ENCODE assay signal across 8 mouse cellular contexts in genomic region chr8:70700555-70700922, GRCm38 (mm10). TPM values are rescaled to one million over a fixed set of nuclear protein-coding genes. Genes with fewer than 3 reads are reported as not detected.
DNase-seq lines count a peak whose midpoint lies in the region; ATAC-seq and TF ChIP-seq lines count a peak whose summit lies in the region.

No protein-coding gene starts in this region.

- H3K27me3 ChIP-seq in embryonic facial prominence, embryonic 14.5 days (replicated peaks; ENCODE audit: control insufficient read depth, insufficient read depth, low read length): no peaks in the 10 kb centered on the region
- no peaks in the 10 kb centered on the region for H3K27me3 ChIP-seq in limb, embryonic 13.5 days
- H3K27me3 ChIP-seq in midbrain, embryonic 15.5 days (replicated peaks): no peaks in the 10 kb centered on the region
- H3K27me3 ChIP-seq in spleen, adult 2 months (ENCODE audit: control insufficient read depth, insufficient read depth, low read length): no peaks in the 10 kb centered on the region

- peak overlapping the region; percentile 96 for H3K4me3 ChIP-seq in embryonic facial prominence, embryonic 14.5 days (ENCODE audit: low read depth, low read length)
- H3K4me3 ChIP-seq in limb, embryonic 13.5 days: peak overlapping the region; percentile 97
- H3K4me3 ChIP-seq in midbrain, embryonic 15.5 days: peak overlapping the region; percentile 92
- peak overlapping the region; percentile 87 for H3K4me3 ChIP-seq in spleen, adult 2 months (ENCODE audit: extremely low read depth, insufficient read depth, insufficient read length)

- TF ChIP-seq CTCF in spleen, adult 2 months (IDR thresholded peaks at IDR 0.05; ENCODE audit: extremely low read depth, insufficient read depth, insufficient read length, insufficient replicate concordance): peak; percentile 91

- no peak; the same call in 1 of the 2 replicates for TF ChIP-seq POLR2A in spleen, adult 2 months (IDR thresholded peaks at IDR 0.05; ENCODE audit: low read depth, low read length)

- no peak for ATAC-seq in cerebellum, adult (ENCODE audit: insufficient number of reproducible peaks, low FRiP score, low TSS enrichment)
- peak; percentile 7 for ATAC-seq in embryonic facial prominence, embryonic 14.5 days (ENCODE audit: low read depth)
- no peak for ATAC-seq in limb, embryonic 13.5 days (ENCODE audit: low FRiP score, low read depth)
- ATAC-seq in midbrain, embryonic 15.5 days (replicated peaks): peak; percentile 38

- H3K4me1 ChIP-seq in embryonic facial prominence, embryonic 14.5 days (ENCODE audit: control insufficient read depth, insufficient read depth, low read length): peaks cover 34% of the 10 kb centered on the region
- H3K4me1 ChIP-seq in limb, embryonic 13.5 days: peaks cover 49% of the 10 kb centered on the region
- peaks cover 58% of the 10 kb centered on the region for H3K4me1 ChIP-seq in midbrain, embryonic 15.5 days
- H3K4me1 ChIP-seq in spleen, adult 2 months (ENCODE audit: control insufficient read depth, insufficient read depth, insufficient read length): peaks cover 31% of the 10 kb centered on the region

- peak overlapping the region; percentile 61 for H3K4me2 ChIP-seq in embryonic facial prominence, embryonic 14.5 days (ENCODE audit: low read depth, low read length)
- peak overlapping the region; percentile 75 for H3K4me2 ChIP-seq in limb, embryonic 13.5 days (replicated peaks)
- peak overlapping the region; percentile 64 for H3K4me2 ChIP-seq in midbrain, embryonic 15.5 days

- no peaks in the 10 kb centered on the region for H3K9me3 ChIP-seq in embryonic facial prominence, embryonic 14.5 days (ENCODE audit: control insufficient read depth, low read length)
- H3K9me3 ChIP-seq in limb, embryonic 13.5 days: no peaks in the 10 kb centered on the region
- H3K9me3 ChIP-seq in midbrain, embryonic 15.5 days: no peaks in the 10 kb centered on the region

- 0% methylated on average over 15 of the region's 20 CpGs for WGBS in embryonic facial prominence, embryonic 14.5 days
- WGBS in limb, embryonic 13.5 days: under 1% methylated on average over 20 of the region's 20 CpGs
- WGBS in midbrain, embryonic 15.5 days: 0% methylated on average over 20 of the region's 20 CpGs
- WGBS in spleen, adult 2 months: under 1% methylated on average over 20 of the region's 20 CpGs

- peak; percentile 86 for DNase-seq in cerebellum, adult 11 months
- DNase-seq in embryonic facial prominence, embryonic 14.5 days (ENCODE audit: low spot score): peak; percentile 97
- peak; percentile 86 for DNase-seq in heart, adult 8-10 months (ENCODE audit: low spot score)
- peak; percentile 92 to 93 for DNase-seq in kidney, adult 8-10 months
- peak; percentile 89 to 91 for DNase-seq in spleen, adult 2 months (ENCODE audit: low read depth in 1 of 2, low spot score in 2 of 2)

- peaks cover 21% of the 10 kb centered on the region; the same call in 1 of the 2 replicates for H3K36me3 ChIP-seq in embryonic facial prominence, embryonic 14.5 days (ENCODE audit: control insufficient read depth, insufficient read depth, low read length)
- peaks cover 15% of the 10 kb centered on the region; the same call in 1 of the 2 replicates for H3K36me3 ChIP-seq in limb, embryonic 13.5 days
- H3K36me3 ChIP-seq in midbrain, embryonic 15.5 days (replicated peaks): no peaks in the 10 kb centered on the region
- peaks cover 11% of the 10 kb centered on the region for H3K36me3 ChIP-seq in spleen, adult 2 months (ENCODE audit: control insufficient read depth, insufficient read depth, low read length)

- H3K9ac ChIP-seq in embryonic facial prominence, embryonic 14.5 days (ENCODE audit: low read depth, low read length): peak overlapping the region; percentile 100
- peak overlapping the region; percentile 100 for H3K9ac ChIP-seq in limb, embryonic 13.5 days
- peak overlapping the region; percentile 99 for H3K9ac ChIP-seq in midbrain, embryonic 15.5 days

- peak overlapping the region; percentile 99 for H3K27ac ChIP-seq in embryonic facial prominence, embryonic 14.5 days (replicated peaks; ENCODE audit: low read depth, low read length)
- H3K27ac ChIP-seq in limb, embryonic 13.5 days: peak overlapping the region; percentile 98
- peak overlapping the region; percentile 99 for H3K27ac ChIP-seq in midbrain, embryonic 15.5 days
- H3K27ac ChIP-seq in spleen, adult 2 months (ENCODE audit: insufficient read depth, low read length): peak overlapping the region; percentile 98

RNA-seq across cellular contexts. Expression of gene Jund, which starts 1.8 kb away (rescaled TPM):
- polyA plus RNA-seq in embryonic facial prominence, embryonic 14.5 days (2014; fragmentation: Nextera tagmentation; extraction: Ambion mirVana): 103 and 121 TPM in 2 replicates
- 100 to 1,000 TPM in 3 of 4 experiments, 10 to 100 TPM in 1; 84.2 to 134 (median 114) TPM for total RNA-seq in heart, adult 8-10 months (2022)
- 57.3 and 61.1 TPM in 2 replicates for polyA plus RNA-seq in limb, embryonic 13.5 days (2015; fragmentation: Nextera tagmentation; extraction: Ambion mirVana)
- 83.0 and 94.4 TPM in 2 replicates for polyA plus RNA-seq in midbrain, embryonic 15.5 days (2015; fragmentation: Nextera tagmentation; extraction: Ambion mirVana)
- polyA plus RNA-seq in spleen, adult 2 months (2012; rRNA removed): 269 and 455 TPM in 2 replicates

RNA-seq across cellular contexts. Expression of gene Iqcn, which starts 2.7 kb away (rescaled TPM):
- polyA plus RNA-seq in embryonic facial prominence, embryonic 14.5 days (2014; fragmentation: Nextera tagmentation; extraction: Ambion mirVana): not detected in 2 replicates
- under 1 TPM in 1 of 4 experiments, not detected in 3; 0.06 TPM for total RNA-seq in heart, adult 8-10 months (2022)
- polyA plus RNA-seq in limb, embryonic 13.5 days (2015; fragmentation: Nextera tagmentation; extraction: Ambion mirVana): not detected in 2 replicates
- polyA plus RNA-seq in midbrain, embryonic 15.5 days (2015; fragmentation: Nextera tagmentation; extraction: Ambion mirVana): 0.05 and 0.14 TPM in 2 replicates
- polyA plus RNA-seq in spleen, adult 2 months (2012; rRNA removed): 0.08 and 0.09 TPM in 2 replicates

RNA-seq across cellular contexts. Expression of gene Gm3336, which starts 17.8 kb away (rescaled TPM):
- not detected in 2 replicates for polyA plus RNA-seq in embryonic facial prominence, embryonic 14.5 days (2014; fragmentation: Nextera tagmentation; extraction: Ambion mirVana)
- not detected for total RNA-seq in heart, adult 8-10 months (2022)
- not detected in 2 replicates for polyA plus RNA-seq in limb, embryonic 13.5 days (2015; fragmentation: Nextera tagmentation; extraction: Ambion mirVana)
- polyA plus RNA-seq in midbrain, embryonic 15.5 days (2015; fragmentation: Nextera tagmentation; extraction: Ambion mirVana): not detected in 2 replicates
- 0.65 and 0.92 TPM in 2 replicates for polyA plus RNA-seq in spleen, adult 2 months (2012; rRNA removed)

RNA-seq across cellular contexts. Expression of gene Pde4c, which starts 23.0 kb away (rescaled TPM):
- 0.16 and 0.22 TPM in 2 replicates for polyA plus RNA-seq in embryonic facial prominence, embryonic 14.5 days (2014; fragmentation: Nextera tagmentation; extraction: Ambion mirVana)
- total RNA-seq in heart, adult 8-10 months (2022): 1 to 10 TPM; 1.8 to 3.7 (median 2.4) TPM
- polyA plus RNA-seq in limb, embryonic 13.5 days (2015; fragmentation: Nextera tagmentation; extraction: Ambion mirVana): 0.04 and 0.06 TPM in 2 replicates
- 0.15 and 0.46 TPM in 2 replicates for polyA plus RNA-seq in midbrain, embryonic 15.5 days (2015; fragmentation: Nextera tagmentation; extraction: Ambion mirVana)
- 2.8 and 3.6 TPM in 2 replicates for polyA plus RNA-seq in spleen, adult 2 months (2012; rRNA removed)

RNA-seq across cellular contexts. Expression of gene Lsm4, which starts 27.5 kb away (rescaled TPM):
- 199 and 223 TPM in 2 replicates for polyA plus RNA-seq in embryonic facial prominence, embryonic 14.5 days (2014; fragmentation: Nextera tagmentation; extraction: Ambion mirVana)
- total RNA-seq in heart, adult 8-10 months (2022): 10 to 100 TPM; 57.9 to 67.1 (median 63.4) TPM
- 240 and 246 TPM in 2 replicates for polyA plus RNA-seq in limb, embryonic 13.5 days (2015; fragmentation: Nextera tagmentation; extraction: Ambion mirVana)
- 175 and 193 TPM in 2 replicates for polyA plus RNA-seq in midbrain, embryonic 15.5 days (2015; fragmentation: Nextera tagmentation; extraction: Ambion mirVana)
- 109 and 137 TPM in 2 replicates for polyA plus RNA-seq in spleen, adult 2 months (2012; rRNA removed)

Comparison
In these comparisons a context has a peak if more than half of its experiments do, and no peak if none do; other contexts are left out.
1. ATAC-seq: peak in embryonic facial prominence, embryonic 14.5 days (single experiment) and midbrain, embryonic 15.5 days (single experiment); none in cerebellum, adult (single experiment) and limb, embryonic 13.5 days (single experiment).
2. Peak in every context shown above with its lines, with median percentiles within 50 percentile points of each other: DNase-seq, H3K27ac ChIP-seq, H3K4me2 ChIP-seq, H3K4me3 ChIP-seq and H3K9ac ChIP-seq.